Mouse (Mus musculus) cerebellum, adult (tissue): Measurements from ENCODE around the gene Ttyh3.

ENCODE experiments used
- ATAC-seq: cut with Nextera tagmentation; 2 replicates; pipeline ENCODE4 v1.9.2; 2017; ENCODE audit warnings: mild to moderate bottlenecking, moderate library complexity, mixed read lengths; ENCODE audit not compliant: insufficient number of reproducible peaks, low FRiP score, low TSS enrichment

Gene Ttyh3

DNA sequence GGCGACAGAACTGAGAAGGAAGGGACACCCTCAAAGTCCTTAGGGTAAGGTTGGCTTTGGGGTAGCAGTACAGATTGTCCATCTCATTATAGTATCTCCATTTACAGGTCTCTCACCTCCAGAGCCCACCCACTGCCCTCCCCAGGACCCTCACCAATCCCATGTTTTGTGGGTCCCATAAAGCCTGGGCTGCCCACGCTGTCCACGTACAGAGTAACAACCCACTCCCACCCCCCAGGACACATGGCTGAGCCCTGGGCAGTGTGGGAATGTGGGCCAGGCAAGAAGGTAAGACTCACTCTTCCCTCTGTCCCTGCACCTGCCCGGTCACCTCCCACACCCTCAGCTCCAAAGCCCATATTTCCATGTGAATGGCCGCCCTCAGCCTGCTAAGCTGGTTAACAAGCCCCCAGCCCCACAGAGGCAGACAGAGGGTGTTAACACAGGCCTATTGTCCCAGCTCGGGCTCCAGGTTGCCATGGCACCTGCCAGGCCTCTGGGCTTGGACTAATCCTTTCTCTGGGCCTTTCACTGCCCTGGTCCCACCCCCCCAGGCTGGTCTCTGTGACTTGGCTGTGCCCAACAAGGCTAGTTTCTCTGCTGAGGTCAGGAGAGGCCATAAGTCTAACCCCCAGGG is 65.0 kb downstream of the Ttyh3 start:
- ATAC-seq, result no peak

DNA sequence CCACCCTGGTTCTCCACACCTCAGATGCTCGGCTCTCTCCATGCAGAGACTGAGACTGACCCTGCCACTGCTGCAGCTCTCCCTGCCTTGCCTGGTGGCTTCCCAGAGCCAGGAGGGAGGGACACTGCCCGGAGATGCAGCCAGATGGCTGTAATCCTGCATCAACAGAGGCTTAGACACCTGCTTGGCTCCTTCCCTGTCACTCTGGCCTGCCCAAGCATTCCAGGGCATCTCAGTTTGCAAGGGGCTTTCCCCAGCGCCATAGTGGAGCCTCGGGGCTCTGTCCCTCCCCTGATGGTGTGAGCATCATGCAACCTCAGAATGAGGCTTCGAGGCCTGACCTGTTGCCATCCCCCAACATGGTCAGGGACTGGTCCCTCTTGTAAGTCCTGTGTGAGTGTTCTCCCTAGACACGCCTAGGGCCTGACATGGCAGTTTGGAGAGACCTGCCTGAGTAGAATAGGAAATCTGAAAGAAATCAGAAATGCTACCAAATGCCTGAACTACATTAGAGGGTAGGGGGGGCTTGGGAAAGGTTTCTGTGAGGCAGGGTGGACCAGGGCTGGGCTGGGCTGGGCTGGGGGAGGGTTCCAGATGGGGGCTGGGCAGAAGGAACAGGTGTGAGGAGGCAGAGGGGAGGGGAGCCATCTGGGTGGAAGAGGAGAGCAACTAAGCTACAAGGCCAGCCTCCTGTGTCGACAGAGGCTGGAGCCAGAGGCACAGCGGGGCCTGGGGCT is 65.7 kb downstream of the Ttyh3 start:
- ATAC-seq, result no peak

DNA sequence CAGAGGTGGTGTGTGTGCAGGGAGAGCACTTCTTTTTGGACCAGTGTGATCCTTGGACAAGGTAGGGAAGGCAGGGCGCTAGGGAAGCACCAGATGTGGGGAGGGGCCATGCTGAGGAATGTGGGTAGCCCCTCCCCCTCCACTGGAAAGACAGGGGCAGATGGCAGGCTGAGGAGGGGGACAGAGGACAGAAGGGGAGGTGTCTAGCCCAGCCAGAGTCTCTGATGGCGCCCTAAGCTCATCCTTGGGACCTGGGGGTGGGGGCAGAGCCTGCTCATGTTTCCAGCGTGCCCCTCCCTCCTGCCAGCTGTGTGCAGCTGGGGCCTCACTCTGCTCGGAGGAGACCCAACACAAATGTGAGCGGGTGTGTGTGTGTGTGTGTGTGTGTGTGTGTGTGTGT is 67.3 kb downstream of the Ttyh3 start:
- ATAC-seq, result no peak

DNA sequence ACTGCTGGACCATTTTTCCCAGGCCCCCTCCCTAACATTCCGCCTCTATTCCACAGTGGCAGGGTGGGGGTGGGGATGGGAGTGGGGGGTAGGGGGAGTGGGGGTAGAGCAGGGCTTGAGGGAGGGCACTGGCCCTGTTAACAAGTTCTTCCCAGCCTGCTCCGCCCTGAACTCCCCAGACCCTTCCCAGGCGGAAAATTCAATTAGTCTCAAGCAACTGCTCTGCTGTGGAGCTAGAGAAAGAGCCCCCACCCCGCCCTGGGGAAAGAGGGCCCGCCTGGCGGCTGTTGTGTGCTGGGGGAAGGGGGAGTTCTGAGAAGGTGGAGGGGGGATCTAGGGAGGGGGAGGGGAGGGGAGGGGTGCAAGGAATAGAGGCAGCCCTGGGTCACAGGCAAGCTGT is 69.1 kb downstream of the Ttyh3 start:
- no peak for ATAC-seq

DNA sequence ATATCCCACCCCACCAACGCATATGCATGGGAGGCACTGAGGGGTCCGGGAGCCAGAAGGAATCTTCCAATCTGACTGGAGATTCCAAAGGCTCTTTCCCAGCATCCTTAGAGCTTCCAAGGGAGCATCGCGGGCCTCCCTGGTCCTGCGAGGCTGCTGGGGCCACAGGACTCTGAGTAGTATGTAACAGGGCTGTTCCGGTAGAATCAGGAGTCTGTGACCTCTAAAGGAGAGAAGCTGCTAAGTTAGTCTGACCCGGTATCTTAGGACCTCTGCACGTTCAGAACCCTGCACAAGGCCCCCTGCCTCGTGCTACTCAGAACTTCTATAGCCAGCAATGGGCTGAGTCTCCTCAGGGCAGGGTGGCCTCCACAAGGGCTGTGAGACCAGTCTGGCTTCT is 69.6 kb downstream of the Ttyh3 start:
- no peak for ATAC-seq

DNA sequence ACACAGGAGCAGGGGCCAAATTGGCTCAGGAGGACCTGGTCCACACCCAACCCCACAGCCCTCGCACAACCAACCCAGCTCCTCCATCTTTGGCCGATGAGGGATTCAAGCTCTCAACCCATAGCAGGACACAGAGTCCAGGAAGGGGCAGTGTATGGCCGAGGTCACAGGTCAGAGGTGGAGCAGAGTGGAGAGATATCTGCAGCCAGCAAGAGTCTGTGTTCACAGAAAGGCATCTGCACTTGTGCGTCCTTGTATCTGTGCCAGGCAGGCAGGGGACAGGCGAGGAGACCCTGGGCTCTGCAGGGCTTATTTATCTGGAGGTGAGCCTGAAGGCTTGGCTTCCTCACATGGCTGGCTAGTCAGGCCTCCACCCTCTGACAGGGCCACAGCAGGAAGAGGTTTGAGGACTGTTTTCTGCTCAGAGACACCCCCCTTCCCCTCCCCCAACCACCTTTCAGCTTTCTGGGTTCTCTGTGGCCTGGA is 73.4 kb downstream of the Ttyh3 start:
- no peak for ATAC-seq

DNA sequence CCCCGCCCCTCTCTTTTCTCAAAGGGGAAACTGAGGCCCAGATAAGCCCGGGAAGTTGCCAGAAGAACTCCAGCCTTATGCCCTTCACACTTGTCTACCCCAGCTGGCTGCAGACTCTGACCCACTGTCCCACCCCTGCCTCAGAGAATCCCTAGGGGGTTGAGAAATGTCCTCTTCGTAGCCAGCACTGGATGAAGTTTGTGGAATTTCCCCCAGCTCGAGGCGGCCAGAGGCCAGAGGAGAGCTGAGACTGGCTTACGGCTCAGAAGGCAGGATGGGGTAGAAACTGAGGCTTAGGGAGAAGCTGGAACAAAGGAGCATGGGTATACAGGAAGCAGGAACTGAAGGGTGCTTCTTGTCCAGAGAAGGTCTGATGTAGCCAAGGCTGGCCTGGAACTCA is 76.2 kb downstream of the Ttyh3 start:
- no peak for ATAC-seq

DNA sequence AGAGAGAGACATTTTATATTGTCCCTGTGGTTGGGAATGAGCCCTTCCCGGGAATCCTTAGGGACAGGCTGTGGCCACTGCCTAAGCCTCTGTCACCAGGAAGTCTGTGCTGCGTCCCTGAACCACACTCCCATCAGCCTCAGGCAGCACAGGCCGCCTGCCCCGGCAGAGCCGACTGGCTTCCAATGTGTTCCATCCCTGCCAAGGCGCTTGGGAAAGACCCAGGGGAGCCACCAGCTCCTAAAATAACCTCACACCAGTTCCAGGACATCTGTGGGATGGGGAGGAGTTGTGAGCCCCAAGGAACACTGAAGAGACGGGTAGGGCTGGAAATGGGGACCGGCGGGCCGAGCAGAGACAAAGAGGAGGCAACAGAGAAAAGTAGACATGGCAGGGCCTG is 77.2 kb downstream of the Ttyh3 start:
- ATAC-seq, result no peak

DNA sequence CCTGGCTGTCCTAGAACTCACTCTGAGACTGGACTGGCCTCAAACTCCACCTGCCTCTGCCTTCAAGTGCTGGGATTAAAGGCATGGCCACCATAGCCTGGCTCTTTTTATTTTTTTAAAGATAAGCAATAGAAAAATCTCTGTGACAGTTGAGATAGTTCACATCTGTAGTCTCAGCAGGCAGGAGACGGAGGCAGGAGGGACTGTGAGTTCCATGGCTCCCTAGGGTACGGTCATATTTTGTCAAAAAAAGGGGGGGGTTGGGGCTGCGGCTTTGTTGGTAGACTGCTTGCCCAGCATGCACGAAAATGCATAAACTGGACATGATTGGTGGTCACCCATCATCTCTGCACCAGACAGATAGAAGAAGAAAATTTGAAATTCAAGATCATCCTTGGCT is 77.6 kb downstream of the Ttyh3 start:
- no peak for ATAC-seq
